Mouse (Mus musculus): ENCODE data around the gene Tmem132a.

Gene Tmem132a

DNA sequence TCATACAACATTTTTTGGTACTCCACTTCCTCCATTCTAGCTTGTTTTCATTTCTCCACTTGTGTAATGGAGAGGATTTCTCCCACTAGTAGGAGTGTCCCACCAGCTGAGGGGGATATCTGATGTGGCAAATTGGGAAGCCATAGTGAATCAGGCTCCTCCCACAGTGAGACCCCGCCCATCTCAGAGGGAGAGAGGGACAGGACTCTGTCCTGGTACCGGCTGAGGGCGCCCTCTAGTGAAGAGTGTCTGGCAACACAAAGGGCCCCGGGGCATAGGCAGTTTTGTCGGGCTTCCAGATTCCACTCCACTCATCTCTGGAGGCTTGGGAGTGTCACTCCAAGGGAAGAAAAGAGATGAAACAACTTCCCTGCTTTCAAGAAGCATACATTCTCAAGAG lies 38.3 kb downstream of the Tmem132a start:
- DNase-seq (ENCODE audit: low spot score in 2 of 2), result peak; percentile 48 to 57

DNA sequence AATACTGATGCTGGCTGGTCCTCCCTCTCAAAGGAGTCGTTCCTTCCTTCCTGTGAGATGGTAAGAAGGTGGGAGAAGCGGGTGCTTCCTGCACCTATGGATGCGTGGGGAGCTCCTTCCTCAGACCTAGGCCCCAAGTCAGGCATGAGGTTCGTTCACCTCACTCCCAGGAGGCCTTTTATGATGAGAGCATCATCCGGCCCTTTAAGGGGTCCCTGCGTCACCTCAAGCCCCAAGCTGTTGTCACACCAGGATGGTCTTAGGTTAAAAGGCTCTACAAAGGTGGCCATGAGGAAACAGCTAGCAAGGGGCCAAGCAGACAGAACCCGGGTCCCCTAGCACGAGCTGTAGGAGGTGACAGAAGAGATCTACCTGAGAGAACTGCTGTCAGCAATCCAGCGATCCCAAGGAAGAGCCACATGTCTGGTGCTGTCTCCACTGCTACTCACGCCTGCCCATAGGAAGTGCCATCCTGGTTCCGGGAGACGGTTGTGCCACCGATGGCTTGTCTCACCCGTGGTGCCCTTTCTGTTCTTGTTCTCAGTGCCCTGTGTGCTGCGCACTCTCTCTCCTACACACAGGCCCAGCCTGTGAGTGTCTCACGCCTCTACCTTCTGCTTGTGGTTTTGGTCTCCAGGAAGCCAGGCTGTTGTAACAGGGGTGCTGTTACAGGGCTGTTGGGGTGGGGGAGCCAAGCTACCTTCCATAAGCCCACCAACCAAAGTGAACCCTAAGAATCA lies 40.1 kb downstream of the Tmem132a start, which contains the start of gene Cd6:
Cd6 (minus strand) TSS at position 623 of the 740 bp plus-strand sequence.
- no peak for DNase-seq (ENCODE audit: low spot score in 2 of 2)

GRCm38 (mm10) chr19:10828321-10828720 lies 41.4 kb downstream of the Tmem132a start:
- no peak for DNase-seq (ENCODE audit: low spot score in 2 of 2)

DNA sequence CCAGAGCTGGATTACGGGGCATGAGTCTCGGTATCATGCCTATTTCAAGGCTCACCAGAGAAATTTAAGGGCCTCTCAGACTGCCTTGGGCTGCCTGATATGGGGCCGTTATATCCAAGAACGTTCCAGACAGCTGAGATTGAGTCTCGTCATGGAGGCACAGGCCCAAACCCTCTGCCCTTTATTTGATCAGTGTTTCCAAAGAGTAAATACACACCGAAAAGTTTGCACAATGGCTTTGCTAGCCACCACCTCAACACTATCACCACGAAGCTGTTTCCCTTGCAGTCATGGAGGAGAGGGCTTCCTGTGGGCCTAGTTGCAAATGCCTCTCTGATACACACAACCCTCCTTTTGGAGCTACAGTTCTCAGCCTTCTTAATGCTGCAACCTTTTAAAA lies 45.7 kb downstream of the Tmem132a start:
- DNase-seq (ENCODE audit: low spot score in 2 of 2), result no peak

DNA sequence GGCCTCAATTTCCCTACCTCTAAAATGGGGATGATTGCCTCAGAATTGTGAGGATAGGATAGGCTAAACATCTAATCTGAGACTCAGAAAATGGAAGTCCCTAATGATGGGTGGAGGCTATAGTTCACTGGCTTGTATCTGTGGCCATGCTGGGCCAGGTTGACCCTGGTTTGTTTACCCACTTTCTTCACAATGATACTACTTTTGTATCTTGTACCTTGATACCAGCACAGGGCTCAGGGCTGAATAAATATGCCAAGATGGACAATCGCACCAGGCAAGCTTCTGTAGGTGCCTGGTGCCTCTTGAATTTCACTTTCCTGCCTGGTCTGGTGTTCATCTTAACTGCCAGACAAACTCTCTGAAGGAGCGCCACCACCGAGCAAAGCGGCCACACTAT lies 47.2 kb downstream of the Tmem132a start:
- DNase-seq (ENCODE audit: low spot score in 2 of 2), result no peak

- no peak for DNase-seq (ENCODE audit: low spot score in 2 of 2)
These were observed 48.4 kb downstream of the Tmem132a start for GRCm38 (mm10) chr19:10821319-10821718.

GRCm38 (mm10) chr19:10818217-10818946 lies 51.4 kb downstream of the Tmem132a start:
- DNase-seq (ENCODE audit: low spot score in 2 of 2), result no peak

GRCm38 (mm10) chr19:10816462-10816861 lies 53.3 kb downstream of the Tmem132a start:
- DNase-seq (ENCODE audit: low spot score in 2 of 2), result no peak

- DNase-seq (ENCODE audit: low spot score in 2 of 2), result no peak
These were observed 53.9 kb downstream of the Tmem132a start for GRCm38 (mm10) chr19:10815871-10816270.

GRCm38 (mm10) chr19:10813905-10814304 lies 55.8 kb downstream of the Tmem132a start:
- no peak for DNase-seq (ENCODE audit: low spot score in 2 of 2)

DNA sequence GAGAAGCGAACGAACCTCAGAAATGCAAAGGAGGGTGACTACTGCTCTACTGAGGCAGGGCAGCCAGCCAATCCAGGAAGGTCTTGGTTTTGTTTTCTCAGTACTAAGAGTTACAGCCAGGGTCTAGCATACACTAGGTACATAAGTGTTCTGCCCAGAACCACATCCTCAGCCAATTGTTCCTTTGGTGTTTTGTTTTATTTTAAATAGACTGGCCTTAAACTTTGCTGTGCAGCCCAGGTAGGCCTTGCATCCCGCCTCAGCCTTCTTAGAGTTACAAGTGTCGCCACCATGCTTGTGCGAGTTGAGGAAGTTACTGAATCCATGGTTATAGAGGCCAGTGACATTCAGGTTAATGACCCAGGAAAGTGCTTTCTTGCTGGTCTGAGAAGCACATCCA lies 56.7 kb downstream of the Tmem132a start:
- DNase-seq (ENCODE audit: low spot score in 2 of 2), result no peak

- no peak for DNase-seq (ENCODE audit: low spot score in 2 of 2)
These were observed 58.3 kb downstream of the Tmem132a start for GRCm38 (mm10) chr19:10811471-10811870.

DNA sequence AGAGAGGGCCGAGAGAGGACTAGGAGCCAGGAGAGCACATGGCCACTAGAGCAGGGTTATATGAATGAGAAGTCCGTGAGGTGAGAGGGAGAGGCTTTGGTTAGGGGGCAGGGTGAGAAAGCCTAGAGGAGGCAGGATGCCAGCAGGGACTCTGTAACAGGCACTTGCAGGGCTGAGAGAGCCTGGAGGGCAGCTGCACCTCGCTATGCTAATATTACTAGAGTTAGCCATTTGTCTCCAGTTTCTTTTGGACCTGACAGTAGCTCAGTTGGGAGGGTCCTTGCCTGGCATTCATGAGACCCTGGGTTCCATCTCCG lies 59.6 kb downstream of the Tmem132a start:
- DNase-seq (ENCODE audit: low spot score in 2 of 2), result no peak

DNA sequence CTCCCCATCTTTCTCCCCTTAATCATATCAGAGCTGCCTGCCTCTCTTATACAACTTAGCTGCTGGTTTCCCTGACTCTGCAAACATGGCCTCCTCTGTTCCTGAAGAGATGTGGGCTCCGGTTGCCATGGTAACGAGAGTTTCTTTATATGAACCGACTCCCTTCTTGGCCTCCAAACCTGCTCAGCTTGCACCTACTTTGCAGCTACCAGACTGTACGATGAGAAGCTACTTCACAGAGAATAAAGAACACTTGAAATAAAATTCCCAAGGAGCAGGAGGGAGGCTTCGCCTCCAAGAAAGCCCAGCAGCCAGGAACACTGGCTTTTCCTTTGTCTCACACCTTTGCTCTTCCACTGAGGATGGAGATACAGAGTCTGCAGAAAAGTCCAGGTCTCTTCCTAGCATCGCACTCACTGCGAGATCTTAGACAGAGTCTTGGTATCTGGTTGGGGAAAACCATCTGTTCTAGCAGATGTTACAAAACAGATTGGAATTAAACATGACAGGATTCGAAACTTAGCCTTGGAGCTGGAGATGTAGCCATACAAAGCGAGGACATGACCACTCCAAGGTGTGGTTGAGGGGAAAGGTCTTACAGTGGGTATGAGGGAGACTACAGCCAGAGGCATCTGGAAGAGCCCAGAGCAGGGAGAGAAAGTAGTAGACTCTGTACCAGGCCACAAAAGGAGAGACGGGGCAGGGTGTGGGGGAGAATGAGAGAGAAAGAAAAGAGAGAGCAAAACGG lies 60.1 kb downstream of the Tmem132a start:
- DNase-seq (ENCODE audit: low spot score in 2 of 2), result peak; percentile 77 to 91

GRCm38 (mm10) chr19:10808524-10809233 lies 61.1 kb downstream of the Tmem132a start:
- no peak for DNase-seq (ENCODE audit: low spot score in 2 of 2)
